Mouse (Mus musculus) hindbrain, embryonic 12.5 days (tissue): Measurements from ENCODE around the gene Rps9. TPM values are rescaled to one million over a fixed set of nuclear protein-coding genes. Genes with fewer than 3 reads are reported as not detected.
"Not testable (repeated sequence)": the region's sequence is repeated elsewhere in the genome, so short reads cannot be mapped to it uniquely, and the experiment has no call there.

Experiments
- ATAC-seq: fragments of 200-750 bp; cut with Nextera tagmentation; 2 replicates; pipeline ENCODE4 v1.8.0; 2017; ENCODE audit warnings: moderate TSS enrichment; ENCODE audit not compliant: low FRiP score
- H3K27ac ChIP-seq: fragments of 300-500 bp; sonication (generic); 2 replicates; pipeline ENCODE4 v1.5.1; 2016; ENCODE audit warnings: mild to moderate bottlenecking
- H3K27me3 ChIP-seq: fragments of 300-500 bp; sonication (generic); 2 replicates; pipeline ENCODE4 v1.6.1; 2016; ENCODE audit warnings: mild to moderate bottlenecking
- H3K36me3 ChIP-seq: fragments of 300-500 bp; sonication (generic); 2 replicates; pipeline ENCODE4 v1.6.1; 2016; ENCODE audit warnings: mild to moderate bottlenecking
- H3K4me1 ChIP-seq: fragments of 300-500 bp; sonication (generic); 2 replicates; pipeline ENCODE4 v1.6.1; 2016
- H3K4me2 ChIP-seq: fragments of 300-500 bp; sonication (generic); replicated peaks from 2 replicates; pipeline ENCODE4 v1.6.1; 2016; ENCODE audit warnings: mild to moderate bottlenecking
- H3K4me3 ChIP-seq: fragments of 300-500 bp; sonication (generic); 2 replicates; pipeline ENCODE4 v1.5.1; 2016; ENCODE audit warnings: mild to moderate bottlenecking
- H3K9ac ChIP-seq: fragments of 300-500 bp; sonication (generic); 2 replicates; pipeline ENCODE4 v1.6.1; 2016; ENCODE audit warnings: mild to moderate bottlenecking, moderate library complexity
- H3K9me3 ChIP-seq: fragments of 300-500 bp; sonication (generic); replicated peaks from 2 replicates; pipeline ENCODE4 v1.6.1; 2016; ENCODE audit warnings: mild to moderate bottlenecking
- WGBS: fragments of 180-500 bp; shearing (Covaris S2); methylation state at CpG from one replicate; pipeline ENCODE4 v1.1.7; 2016; 5-methylcytosine and 5-hydroxymethylcytosine counted together
- polyA plus RNA-seq: library from polyadenylated mRNA; unstranded; fragments of >200 nt; fragmentation: Nextera tagmentation; extraction: Ambion mirVana; gene quantifications from 2 replicates; pipeline ENCODE4 v1.2.1, GENCODE M21; 2016

The Rps9 gene
- polyA plus RNA-seq, 1 experiment from 2014 or later: 1,031 TPM

DNA sequence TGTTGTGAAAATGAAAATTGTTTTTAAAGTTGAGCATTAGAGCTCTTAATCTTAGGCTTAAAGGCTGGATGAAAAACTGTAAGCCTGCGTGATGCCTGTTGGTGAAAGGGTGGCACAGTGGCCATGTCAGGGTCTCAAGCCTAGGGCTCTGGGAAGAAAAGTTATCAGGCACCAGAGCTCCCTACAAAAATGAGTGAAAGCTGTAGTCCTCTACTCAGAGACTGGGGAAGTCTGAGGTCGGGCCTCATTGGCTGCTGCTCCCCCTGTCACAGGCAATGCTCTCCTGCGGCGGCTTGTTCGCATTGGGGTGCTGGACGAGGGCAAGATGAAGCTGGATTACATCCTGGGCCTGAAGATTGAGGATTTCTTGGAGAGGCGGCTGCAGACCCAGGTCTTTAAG lies 1.7 kb downstream of the Rps9 start:
- not testable (repeated sequence) for ATAC-seq, H3K27ac ChIP-seq, H3K27me3 ChIP-seq, H3K9me3 ChIP-seq
- 5% methylated on average over 7 of the region's 7 CpGs for WGBS
- Histone ChIP-seq H3K36me3 (peaks cover 26% of the 10 kb centered on the region), H3K4me3 (peak overlapping the region; percentile 83), H3K9ac (peak overlapping the region; percentile 88), H3K4me1 (peaks cover 15% of the 10 kb centered on the region), H3K4me2 (peak overlapping the region; percentile 91)

GRCm38 (mm10) chr7:3705911-3706310 lies 2.1 kb downstream of the Rps9 start:
- H3K9ac ChIP-seq: peak overlapping the region; percentile 88
- 0 out of 2 replicates have a peak overlapping the region, but pooled peaks have one; percentile 12 for H3K27ac ChIP-seq
- peak overlapping the region; percentile 91 for H3K4me2 ChIP-seq
- no peaks in the 10 kb centered on the region for H3K27me3 ChIP-seq
- ATAC-seq: no peak
- H3K4me3 ChIP-seq: peak overlapping the region; percentile 83
- H3K4me1 ChIP-seq: peaks cover 15% of the 10 kb centered on the region
- no peaks in the 10 kb centered on the region for H3K9me3 ChIP-seq
- H3K36me3 ChIP-seq: peaks cover 24% of the 10 kb centered on the region
- WGBS: 39% methylated on average over 6 of the region's 6 CpGs

GRCm38 (mm10) chr7:3706343-3706934 lies 2.6 kb downstream of the Rps9 start:
- Histone ChIP-seq H3K27me3 (no peaks in the 10 kb centered on the region), H3K36me3 (peaks cover 18% of the 10 kb centered on the region), H3K4me2 (peak overlapping the region; percentile 91), H3K4me3 (peak overlapping the region; percentile 83), H3K9me3 (no peaks in the 10 kb centered on the region), H3K4me1 (peaks cover 15% of the 10 kb centered on the region), H3K27ac (no peak overlapping the region), H3K9ac (peak overlapping the region; percentile 88)
- ATAC-seq: no peak
- WGBS: 68% methylated on average over 11 of the region's 11 CpGs

DNA sequence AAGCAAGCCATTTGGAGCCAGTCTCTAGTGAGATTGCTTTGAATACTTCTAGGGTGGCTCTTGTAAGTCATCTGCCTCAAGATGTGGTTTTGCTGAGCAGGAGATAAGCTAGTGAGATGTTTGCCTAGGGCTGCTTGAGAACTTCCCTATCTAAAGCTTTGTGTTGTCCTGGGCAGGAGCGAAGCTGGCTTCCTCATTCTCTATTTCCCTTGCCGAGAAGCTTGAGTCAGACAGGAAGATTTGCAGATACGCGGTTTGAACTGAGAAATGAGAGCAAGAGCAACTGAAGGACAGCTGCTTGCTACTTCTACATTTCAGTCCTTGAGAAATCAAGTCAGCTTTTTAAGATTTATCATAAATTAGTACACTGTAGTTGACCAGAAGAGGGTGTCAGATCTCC lies 3.2 kb downstream of the Rps9 start:
- peaks cover 17% of the 10 kb centered on the region for H3K36me3 ChIP-seq
- H3K4me2 ChIP-seq: 0 out of 2 replicates have a peak overlapping the region, but pooled peaks have one; percentile 91
- H3K9me3 ChIP-seq: no peaks in the 10 kb centered on the region
- WGBS: 74% methylated on average over 4 of the region's 4 CpGs
- no peak for ATAC-seq
- H3K27ac ChIP-seq: no peak overlapping the region
- no peaks in the 10 kb centered on the region for H3K27me3 ChIP-seq
- peaks cover 15% of the 10 kb centered on the region for H3K4me1 ChIP-seq
- H3K4me3 ChIP-seq: no peak overlapping the region
- H3K9ac ChIP-seq: no peak overlapping the region

GRCm38 (mm10) chr7:3707568-3708413 lies 4.0 kb downstream of the Rps9 start:
- Histone ChIP-seq H3K4me3 (no peak overlapping the region), H3K27ac (no peak overlapping the region), H3K27me3 (no peaks in the 10 kb centered on the region), H3K36me3 (peaks cover 17% of the 10 kb centered on the region), H3K4me1 (peaks cover 15% of the 10 kb centered on the region), H3K9ac (no peak overlapping the region), H3K9me3 (no peaks in the 10 kb centered on the region), H3K4me2 (no peak overlapping the region)
- ATAC-seq: no peak
- WGBS: 22% methylated on average over 7 of the region's 7 CpGs

- H3K9ac ChIP-seq, H3K4me2 ChIP-seq, H3K4me3 ChIP-seq, H3K27me3 ChIP-seq, H3K27ac ChIP-seq, H3K9me3 ChIP-seq, ATAC-seq: not testable (repeated sequence)
- 38% methylated on average over 5 of the region's 5 CpGs for WGBS
- H3K36me3 ChIP-seq: peaks cover 17% of the 10 kb centered on the region
- H3K4me1 ChIP-seq: peaks cover 15% of the 10 kb centered on the region
These were observed 4.7 kb downstream of the Rps9 start for GRCm38 (mm10) chr7:3708447-3708980.

GRCm38 (mm10) chr7:3709000-3709399 lies 5.2 kb downstream of the Rps9 start:
- Histone ChIP-seq H3K4me1 (peaks cover 15% of the 10 kb centered on the region), H3K27ac (no peak overlapping the region), H3K9me3 (no peaks in the 10 kb centered on the region), H3K27me3 (no peaks in the 10 kb centered on the region), H3K4me2 (no peak overlapping the region), H3K9ac (no peak overlapping the region), H3K36me3 (peaks cover 17% of the 10 kb centered on the region), H3K4me3 (no peak overlapping the region)
- ATAC-seq: no peak
- 82% methylated on average over 1 of the region's 1 CpGs for WGBS

- Histone ChIP-seq H3K4me1 (no peaks in the 10 kb centered on the region), H3K4me3 (no peak overlapping the region)
These were observed 8.6 kb downstream of the Rps9 start for GRCm38 (mm10) chr7:3712264-3712942.

GRCm38 (mm10) chr7:3715249-3715648 lies 11.5 kb downstream of the Rps9 start:
- no peak overlapping the region for H3K9ac ChIP-seq
- no peak overlapping the region for H3K4me2 ChIP-seq
- ATAC-seq: no peak
- no peaks in the 10 kb centered on the region for H3K9me3 ChIP-seq
- no peaks in the 10 kb centered on the region for H3K4me1 ChIP-seq
- 55% methylated on average over 1 of the region's 1 CpGs for WGBS
- no peaks in the 10 kb centered on the region for H3K36me3 ChIP-seq
- H3K27me3 ChIP-seq: no peaks in the 10 kb centered on the region
- H3K4me3 ChIP-seq: no peak overlapping the region
- no peak overlapping the region for H3K27ac ChIP-seq

More at GRCm38 (mm10) chr7:3712264-3712942, 8.6 kb downstream of the Rps9 start:
- Histone ChIP-seq H3K9me3 (no peaks in the 10 kb centered on the region), H3K27ac (no peak overlapping the region), H3K27me3 (no peaks in the 10 kb centered on the region), H3K4me2 (no peak overlapping the region), H3K9ac (no peak overlapping the region), H3K36me3 (0 out of 2 replicates have a peak, but pooled peaks cover 3% of the 10 kb centered on the region)
- ATAC-seq: no peak
- WGBS: 48% methylated on average over 5 of the region's 5 CpGs

- not testable (repeated sequence) for H3K36me3 ChIP-seq, ATAC-seq, H3K4me2 ChIP-seq, H3K9ac ChIP-seq, H3K27ac ChIP-seq, H3K4me3 ChIP-seq, H3K27me3 ChIP-seq, H3K9me3 ChIP-seq, H3K4me1 ChIP-seq
- WGBS: 33% methylated on average over 1 of the region's 3 CpGs
These were observed 16.5 kb downstream of the Rps9 start, which contains the start of gene Pirb for GRCm38 (mm10) chr7:3720268-3720667. Pirb (minus strand) TSS chr7:3720391.

GRCm38 (mm10) chr7:3725459-3725858 lies 21.7 kb downstream of the Rps9 start:
- not testable (repeated sequence) for H3K27me3 ChIP-seq, H3K4me3 ChIP-seq, H3K4me1 ChIP-seq, H3K4me2 ChIP-seq, H3K36me3 ChIP-seq, H3K9me3 ChIP-seq, H3K27ac ChIP-seq, ATAC-seq, H3K9ac ChIP-seq

GRCm38 (mm10) chr7:3732675-3733074 lies 28.9 kb downstream of the Rps9 start:
- H3K27me3 ChIP-seq, ATAC-seq, H3K4me2 ChIP-seq, H3K36me3 ChIP-seq, H3K9ac ChIP-seq, H3K27ac ChIP-seq, H3K4me1 ChIP-seq, H3K9me3 ChIP-seq, H3K4me3 ChIP-seq: not testable (repeated sequence)
- WGBS: no CpG with 5 or more reads among the region's 1 CpGs
